Mouse (Mus musculus) olfactory bulb, adult 2 months (tissue): ENCODE measurements at regions not wholly inside any gene's neighbourhood (a gene's known extent, or its start where the extent isn't known, plus 50 kb on each side); places are given as distances from the start of the nearest gene placed in this dataset.

Experiments
- H3K27ac ChIP-seq: fragments of 200-500 bp; 2 replicates; pipeline ENCODE4 v1.5.1; 2012; ENCODE audit warnings: low read depth, low read length; ENCODE audit not compliant: insufficient read depth
- H3K4me1 ChIP-seq: fragments of 200-500 bp; 2 replicates; pipeline ENCODE4 v1.6.1; 2012; ENCODE audit warnings: low read length; ENCODE audit not compliant: control insufficient read depth, insufficient read depth
- H3K4me3 ChIP-seq: fragments of 200-500 bp; 2 replicates; pipeline ENCODE4 v1.5.1; 2012; ENCODE audit warnings: mild to moderate bottlenecking, low read depth, low read length, moderate library complexity; ENCODE audit not compliant: insufficient read depth
- CTCF ChIP-seq: fragments of 200-500 bp; IDR thresholded peaks from 2 replicates; pipeline ENCODE4 v1.5.1; 2012; ENCODE audit warnings: low read depth, mild to moderate bottlenecking, low read length, moderate library complexity; ENCODE audit not compliant: insufficient read depth
- POLR2A ChIP-seq: fragments of 200-500 bp; IDR thresholded peaks from 2 replicates; pipeline ENCODE4 v1.6.1; 2012; ENCODE audit warnings: mild to moderate bottlenecking, low read depth, low read length, moderate library complexity; ENCODE audit not compliant: insufficient read depth
- WGBS: fragments of 180-500 bp; shearing (Covaris S2); methylation state at CpG from one replicate; pipeline ENCODE4 v1.1.7; 2018; 5-methylcytosine and 5-hydroxymethylcytosine counted together

GRCm38 (mm10) chr17:45341573-45341972, 92.0 kb downstream of the Cdc5l start:
- no peak for TF ChIP-seq POLR2A
- no peak for TF ChIP-seq CTCF
- WGBS: 25% methylated on average over 6 of the region's 6 CpGs

DNA sequence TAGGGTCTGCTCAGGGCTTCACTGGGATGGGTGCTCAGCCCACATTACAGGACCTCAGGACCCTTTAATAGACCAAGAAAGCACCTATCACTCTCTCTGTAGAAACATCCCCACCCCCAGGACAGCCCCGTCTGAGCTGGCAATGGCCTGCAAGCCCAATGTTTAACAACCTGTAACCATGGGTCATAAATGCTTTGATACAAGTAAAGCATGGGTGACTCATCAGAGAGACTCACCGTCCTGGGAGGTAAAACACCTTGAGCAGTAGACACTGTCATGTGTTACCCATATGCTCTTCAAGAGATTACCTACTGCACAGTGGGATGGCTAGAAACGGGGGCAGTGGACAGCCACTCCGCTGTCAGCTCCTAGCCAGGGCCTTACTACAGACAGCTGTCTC, 92.7 kb downstream of the Cdc5l start:
- no peak for TF ChIP-seq CTCF
- Histone ChIP-seq H3K4me1 (peaks cover 7% of the 10 kb centered on the region; the same call in 1 of the 2 replicates), H3K4me3 (no peak overlapping the region), H3K27ac (no peak overlapping the region)
- 95% methylated on average over 4 of the region's 4 CpGs for WGBS

More at GRCm38 (mm10) chr17:45341573-45341972, 92.0 kb downstream of the Cdc5l start:
- Histone ChIP-seq H3K4me1 (peaks cover 7% of the 10 kb centered on the region; the same call in 1 of the 2 replicates), H3K4me3 (no peak overlapping the region), H3K27ac (no peak overlapping the region)

DNA sequence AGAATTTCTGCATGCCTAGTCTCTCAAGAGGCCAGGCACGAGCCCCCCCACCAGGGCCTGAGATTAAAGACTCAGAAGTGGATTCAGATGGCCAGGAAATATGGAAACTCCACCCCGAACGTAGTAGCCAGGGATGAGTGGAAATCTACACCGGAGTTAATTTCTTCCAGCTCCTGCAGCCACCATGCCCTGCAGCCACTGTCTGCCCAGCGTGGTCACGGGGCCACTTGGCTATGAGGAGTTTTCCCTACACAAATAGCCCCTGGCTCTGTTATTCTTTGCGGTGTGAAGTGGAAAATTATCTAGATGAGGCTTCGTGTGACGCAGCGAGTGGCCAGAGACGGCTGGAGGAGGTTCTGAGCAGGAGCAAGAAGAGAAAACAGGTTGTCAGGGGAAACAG, 94.3 kb downstream of the Cdc5l start:
- H3K27ac ChIP-seq: no peak overlapping the region
- H3K4me1 ChIP-seq: peaks cover 7% of the 10 kb centered on the region; the same call in 1 of the 2 replicates
- no peak for TF ChIP-seq POLR2A
- no peak for TF ChIP-seq CTCF
- 71% methylated on average over 11 of the region's 11 CpGs for WGBS
- no peak overlapping the region for H3K4me3 ChIP-seq

- no peak for TF ChIP-seq CTCF
- no peak for TF ChIP-seq POLR2A
- no peak overlapping the region for H3K27ac ChIP-seq
- H3K4me3 ChIP-seq: no peak overlapping the region
- 53% methylated on average over 4 of the region's 4 CpGs for WGBS
- H3K4me1 ChIP-seq: peaks cover 7% of the 10 kb centered on the region; the same call in 1 of the 2 replicates
These were observed 95.5 kb downstream of the Cdc5l start for GRCm38 (mm10) chr17:45338086-45338485.

- Histone ChIP-seq H3K4me3 (no peak overlapping the region), H3K27ac (no peak overlapping the region), H3K4me1 (peaks cover 7% of the 10 kb centered on the region; the same call in 1 of the 2 replicates)
- WGBS: 88% methylated on average over 9 of the region's 9 CpGs
- TF ChIP-seq POLR2A (no peak), CTCF (no peak)
These were observed 97.9 kb downstream of the Cdc5l start for GRCm38 (mm10) chr17:45335586-45336151.

- WGBS: 74% methylated on average over 13 of the region's 13 CpGs
- peaks cover 7% of the 10 kb centered on the region; the same call in 1 of the 2 replicates for H3K4me1 ChIP-seq
- H3K4me3 ChIP-seq: no peak overlapping the region
- H3K27ac ChIP-seq: no peak overlapping the region
- TF ChIP-seq CTCF: no peak
- no peak for TF ChIP-seq POLR2A
These were observed 98.7 kb downstream of the Cdc5l start for GRCm38 (mm10) chr17:45334732-45335381.

- H3K4me1 ChIP-seq: no peaks in the 10 kb centered on the region
- 87% methylated on average over 12 of the region's 12 CpGs for WGBS
These were observed 101.2 kb downstream of the Cdc5l start for GRCm38 (mm10) chr17:45332321-45332720.

DNA sequence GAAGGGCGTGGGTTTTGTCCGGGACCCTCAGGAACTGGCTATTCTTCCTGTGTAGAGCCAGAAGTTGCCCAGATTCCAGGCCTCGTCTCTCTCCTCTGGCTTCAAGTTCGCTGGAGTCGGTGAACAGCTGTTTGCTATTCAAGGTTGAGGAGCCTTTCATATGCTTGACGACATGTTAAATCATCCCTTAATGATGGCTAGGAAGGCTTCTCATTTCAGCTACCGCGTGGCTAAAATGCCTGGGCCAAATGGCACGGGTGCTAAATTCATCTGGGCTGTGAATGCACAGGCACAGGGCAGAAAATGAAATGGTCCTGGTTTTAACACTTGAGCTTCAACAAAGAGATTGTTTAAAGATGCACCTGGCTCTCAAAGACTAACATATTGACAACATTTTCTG, 104.3 kb downstream of the Cdc5l start:
- TF ChIP-seq CTCF: no peak
- TF ChIP-seq POLR2A: no peak
- WGBS: 64% methylated on average over 9 of the region's 9 CpGs
- H3K4me3 ChIP-seq: no peak overlapping the region
- H3K4me1 ChIP-seq: no peaks in the 10 kb centered on the region
- H3K27ac ChIP-seq: no peak overlapping the region

More at GRCm38 (mm10) chr17:45332321-45332720, 101.2 kb downstream of the Cdc5l start:
- TF ChIP-seq POLR2A (no peak), CTCF (no peak)
- Histone ChIP-seq H3K27ac (no peak overlapping the region), H3K4me3 (no peak overlapping the region)

GRCm38 (mm10) chr17:45326726-45327125, 106.8 kb downstream of the Cdc5l start:
- no peak for TF ChIP-seq CTCF
- TF ChIP-seq POLR2A: no peak
- WGBS: 72% methylated on average over 10 of the region's 10 CpGs
- Histone ChIP-seq H3K4me3 (no peak overlapping the region), H3K4me1 (no peaks in the 10 kb centered on the region), H3K27ac (no peak overlapping the region)
